ENCODE assay signal across 24 mouse cellular contexts in genomic region chr6:78841261-78841660, GRCm38 (mm10).
"Had no signal": no experiment of that assay in that cellular context is flagged by ENCODE, and none has a peak within 500 bp of the region (broad histone marks: within the 10 kb centered on the region; RNA-seq: fewer than 3 reads in every experiment).

No protein-coding gene starts in this region.

- DNase-seq: cerebellum, adult 9-11 months; cerebellum, postnatal 10 days; cerebellum, postnatal 14 days; cerebellum, postnatal 25 days; cerebellum, postnatal 36 days; embryo, embryonic 11 days; forebrain, postnatal 0 days; gastrocnemius, adult 2 months; gastrocnemius, postnatal 10 days; gastrocnemius, postnatal 14 days; gastrocnemius, postnatal 25 days; gastrocnemius, postnatal 36 days; heart, adult 18-20 months; heart, adult 2 months had no signal

- H3K4me1 ChIP-seq: embryonic facial prominence, embryonic 10.5 days; embryonic facial prominence, embryonic 12.5 days; embryonic facial prominence, embryonic 13.5 days; embryonic facial prominence, embryonic 15.5 days; forebrain, embryonic 10.5 days; forebrain, embryonic 12.5 days; forebrain, embryonic 13.5 days; forebrain, embryonic 15.5 days; heart, embryonic 10.5 days had no signal

- H3K4me3 ChIP-seq: embryonic facial prominence, embryonic 10.5 days; embryonic facial prominence, embryonic 12.5 days; embryonic facial prominence, embryonic 13.5 days; embryonic facial prominence, embryonic 15.5 days; erythroblast, embryonic 14.5 days; forebrain, embryonic 10.5 days; forebrain, embryonic 12.5 days; forebrain, embryonic 13.5 days; forebrain, embryonic 15.5 days; gastrocnemius, adult 2 months; heart, adult 2 months; heart, embryonic 10.5 days had no signal

- H3K36me3 ChIP-seq: embryonic facial prominence, embryonic 10.5 days; embryonic facial prominence, embryonic 12.5 days; embryonic facial prominence, embryonic 13.5 days; embryonic facial prominence, embryonic 15.5 days; forebrain, embryonic 10.5 days; forebrain, embryonic 12.5 days; forebrain, embryonic 15.5 days; heart, embryonic 10.5 days had no signal

- H3K9me3 ChIP-seq: embryonic facial prominence, embryonic 10.5 days; embryonic facial prominence, embryonic 12.5 days; embryonic facial prominence, embryonic 13.5 days; embryonic facial prominence, embryonic 15.5 days; forebrain, embryonic 10.5 days; forebrain, embryonic 12.5 days; forebrain, embryonic 13.5 days; forebrain, embryonic 15.5 days; heart, embryonic 10.5 days had no signal

- H3K9ac ChIP-seq: embryonic facial prominence, embryonic 12.5 days; embryonic facial prominence, embryonic 13.5 days; embryonic facial prominence, embryonic 15.5 days; forebrain, embryonic 12.5 days; forebrain, embryonic 13.5 days; forebrain, embryonic 15.5 days; forebrain, postnatal 0 days had no signal

- H3K27ac ChIP-seq: embryonic facial prominence, embryonic 10.5 days; embryonic facial prominence, embryonic 12.5 days; embryonic facial prominence, embryonic 13.5 days; embryonic facial prominence, embryonic 15.5 days; forebrain, embryonic 10.5 days; forebrain, embryonic 12.5 days; forebrain, embryonic 13.5 days; forebrain, embryonic 15.5 days; gastrocnemius, adult 2 months; heart, adult 2 months; heart, embryonic 10.5 days had no signal
